In the genomic region with DNA sequence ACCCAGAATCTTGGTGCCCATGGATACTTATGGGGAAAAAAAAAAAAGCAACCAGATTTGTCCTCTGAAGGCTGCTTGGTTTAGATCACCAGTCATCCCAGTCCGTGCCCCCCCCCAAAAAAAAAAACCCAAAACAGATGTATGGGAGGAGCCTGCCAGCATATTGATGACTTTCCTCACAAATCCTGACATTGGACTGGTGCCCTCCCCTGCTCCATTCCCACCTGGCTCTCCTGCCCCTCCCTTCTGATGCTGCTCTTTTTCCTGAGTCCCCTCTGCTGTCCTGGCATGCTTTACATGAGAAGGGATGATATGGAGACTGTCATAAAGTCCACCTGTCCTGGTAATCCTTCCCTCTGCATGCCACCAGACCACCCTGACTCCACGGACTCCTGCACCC, we compare ENCODE assay signal across 13 mouse cellular contexts.
"Had no signal": no experiment of that assay in that cellular context is flagged by ENCODE, and none has a peak within 500 bp of the region (broad histone marks: within the 10 kb centered on the region; RNA-seq: fewer than 3 reads in every experiment).

No protein-coding gene starts in this region.

- DNase-seq: kidney, postnatal 10 days; kidney, postnatal 4 days; lung, adult 2 months; lung, postnatal 36 days; right cerebral cortex, postnatal 14 days; thymus, adult 2 months; thymus, postnatal 4 days had no signal

- ATAC-seq: lung, postnatal 0 days had no signal

- H3K27me3 ChIP-seq: stomach, embryonic 15.5 days had no signal

- H3K27ac ChIP-seq: layer of hippocampus, adult 2 months; limb, embryonic 10.5 days; liver, embryonic 15.5 days; stomach, embryonic 15.5 days had no signal

- H3K4me2 ChIP-seq: liver, embryonic 11.5 days; liver, embryonic 15.5 days; stomach, embryonic 15.5 days had no signal

- H3K4me1 ChIP-seq: liver, embryonic 15.5 days; stomach, embryonic 15.5 days had no signal

- H3K9ac ChIP-seq: liver, embryonic 15.5 days; stomach, embryonic 15.5 days had no signal

- H3K9me3 ChIP-seq: limb, embryonic 10.5 days; liver, embryonic 15.5 days; stomach, embryonic 15.5 days had no signal

- H3K36me3 ChIP-seq: limb, embryonic 10.5 days; liver, embryonic 15.5 days; stomach, embryonic 15.5 days had no signal

- H3K4me3 ChIP-seq: layer of hippocampus, adult 2 months; limb, embryonic 10.5 days; liver, embryonic 15.5 days; stomach, embryonic 15.5 days had no signal
